Mouse (Mus musculus): Measurements from ENCODE around the gene Olfr630. TPM values are rescaled to one million over a fixed set of nuclear protein-coding genes. Genes with fewer than 3 reads are reported as not detected.
"Not testable (repeated sequence)": the region's sequence is repeated elsewhere in the genome, so short reads cannot be mapped to it uniquely, and the experiment has no call there.

Gene Olfr630
- polyA plus RNA-seq (2014; fragmentation: Nextera tagmentation; extraction: Ambion mirVana): not detected in 2 replicates

DNA sequence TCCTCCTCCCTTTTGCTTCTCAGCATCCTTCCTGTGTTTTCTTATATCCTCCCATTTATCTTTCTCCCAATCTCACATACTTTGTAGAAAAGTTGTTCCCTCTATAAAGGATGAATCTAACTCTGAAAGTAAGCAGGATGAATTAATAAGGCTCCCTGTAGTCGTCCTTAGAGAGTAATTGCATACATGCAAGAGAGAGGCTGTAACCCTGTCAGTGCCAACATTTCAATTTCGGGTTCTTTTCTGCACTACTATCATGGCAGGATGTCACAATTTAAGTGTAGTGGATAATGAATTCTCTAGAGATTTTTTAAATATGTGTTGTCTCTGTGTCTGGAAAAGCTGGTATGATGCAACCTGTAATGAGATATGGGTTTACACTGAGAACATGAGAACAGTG, at the start of gene Olfr630:
Olfr630 (minus strand) TSS at position 101 of the 400 bp plus-strand sequence.
- H3K9ac ChIP-seq (ENCODE audit: low read length): no peak within 1 kb of the TSS
- ATAC-seq (replicated peaks; ENCODE audit: low FRiP score) (no peak), DNase-seq (ENCODE audit: low spot score) (no peak)
- no peaks in the 10 kb centered on the region for H3K36me3 ChIP-seq (ENCODE audit: control insufficient read depth, insufficient read depth, low read length)
- no peak within 1 kb of the TSS for H3K4me2 ChIP-seq (ENCODE audit: low read depth, low read length, severe bottlenecking)
- H3K27me3 ChIP-seq (ENCODE audit: control insufficient read depth, insufficient read depth, low read length): no peaks in the 10 kb centered on the region
- no peak within 1 kb of the TSS for H3K4me3 ChIP-seq (ENCODE audit: low read depth, low read length)
- 58% methylated on average over 2 of the region's 2 CpGs for WGBS
- no peak within 1 kb of the TSS for H3K27ac ChIP-seq (ENCODE audit: low read depth, low read length)
- H3K4me1 ChIP-seq (replicated peaks; ENCODE audit: control insufficient read depth, insufficient read depth, low read length): no peaks in the 10 kb centered on the region
- H3K9me3 ChIP-seq (ENCODE audit: control insufficient read depth, low read length): no peaks in the 10 kb centered on the region

DNA sequence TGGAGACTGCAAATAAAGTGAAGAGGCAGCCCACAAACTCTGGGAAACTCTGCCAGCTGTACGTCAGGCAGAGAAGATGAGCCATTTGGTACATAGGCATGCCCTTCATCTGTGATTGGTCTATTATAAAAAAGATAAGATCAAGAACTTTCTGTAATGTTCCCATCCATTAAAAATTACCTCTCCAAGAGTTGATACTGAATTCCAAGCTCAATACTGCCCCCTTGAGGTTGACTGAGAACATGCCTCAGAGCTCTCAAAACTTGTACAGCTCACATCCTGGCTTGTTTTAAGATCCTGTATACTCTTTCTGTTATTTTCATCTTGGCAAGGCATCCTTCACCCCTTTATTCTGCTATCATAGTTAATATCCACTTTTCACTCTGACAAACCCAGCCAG, 49.7 kb upstream of the Olfr630 start:
- 79% methylated on average over 1 of the region's 1 CpGs for WGBS
- Histone ChIP-seq H3K27ac (ENCODE audit: low read depth, low read length) (no peak overlapping the region), H3K4me1 (replicated peaks; ENCODE audit: control insufficient read depth, insufficient read depth, low read length) (no peaks in the 10 kb centered on the region), H3K36me3 (ENCODE audit: control insufficient read depth, insufficient read depth, low read length) (no peaks in the 10 kb centered on the region), H3K27me3 (ENCODE audit: control insufficient read depth, insufficient read depth, low read length) (no peaks in the 10 kb centered on the region), H3K9ac (ENCODE audit: low read length) (no peak overlapping the region), H3K4me2 (ENCODE audit: low read depth, low read length, severe bottlenecking) (no peak overlapping the region), H3K4me3 (ENCODE audit: low read depth, low read length) (no peak overlapping the region), H3K9me3 (ENCODE audit: control insufficient read depth, low read length) (no peaks in the 10 kb centered on the region)
- no peak; the same call in 1 of the 2 replicates for ATAC-seq (replicated peaks; ENCODE audit: low FRiP score)
- DNase-seq (ENCODE audit: low spot score): no peak

DNA sequence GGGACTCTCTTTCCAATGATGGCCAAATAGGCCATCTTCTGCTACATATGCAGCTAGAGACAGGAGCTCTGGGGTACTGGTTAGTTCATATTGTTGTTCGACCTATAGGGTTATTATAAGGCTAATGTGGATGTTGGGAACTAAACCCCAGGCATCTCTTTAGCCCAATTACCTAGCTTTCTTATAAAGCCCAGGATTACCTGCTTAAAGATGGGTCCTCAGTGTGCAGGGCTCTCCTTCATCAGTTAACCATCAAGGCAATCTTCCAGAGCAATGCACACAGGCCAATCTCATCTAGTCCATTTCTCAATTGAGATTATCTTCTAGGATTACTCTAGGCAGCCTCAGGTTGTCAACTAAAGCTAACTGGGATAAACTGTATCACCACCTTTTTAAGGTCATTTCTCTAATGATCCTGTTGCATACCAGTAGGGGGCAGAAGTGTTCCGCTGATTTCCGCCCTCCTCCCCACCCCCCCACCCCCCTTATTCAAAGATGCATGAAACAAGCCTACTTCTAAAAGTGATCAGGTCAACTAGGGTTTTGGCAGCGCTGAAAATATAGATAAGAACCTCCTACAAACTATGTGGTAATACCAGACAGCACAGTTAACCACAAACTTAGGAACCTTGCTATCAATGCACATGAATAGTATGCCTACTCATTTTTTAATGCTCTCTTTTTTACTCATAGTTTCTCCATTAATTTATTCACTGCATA, 35.7 kb upstream of the Olfr630 start:
- ATAC-seq (replicated peaks; ENCODE audit: low FRiP score) (no peak), DNase-seq (ENCODE audit: low spot score) (no peak)
- Histone ChIP-seq H3K27ac (ENCODE audit: low read depth, low read length) (no peak overlapping the region), H3K4me2 (ENCODE audit: low read depth, low read length, severe bottlenecking) (no peak overlapping the region), H3K36me3 (ENCODE audit: control insufficient read depth, insufficient read depth, low read length) (no peaks in the 10 kb centered on the region), H3K4me1 (replicated peaks; ENCODE audit: control insufficient read depth, insufficient read depth, low read length) (no peaks in the 10 kb centered on the region), H3K9ac (ENCODE audit: low read length) (no peak overlapping the region), H3K27me3 (ENCODE audit: control insufficient read depth, insufficient read depth, low read length) (no peaks in the 10 kb centered on the region), H3K4me3 (ENCODE audit: low read depth, low read length) (no peak overlapping the region), H3K9me3 (ENCODE audit: control insufficient read depth, low read length) (no peaks in the 10 kb centered on the region)
- 31% methylated on average over 4 of the region's 4 CpGs for WGBS

DNA sequence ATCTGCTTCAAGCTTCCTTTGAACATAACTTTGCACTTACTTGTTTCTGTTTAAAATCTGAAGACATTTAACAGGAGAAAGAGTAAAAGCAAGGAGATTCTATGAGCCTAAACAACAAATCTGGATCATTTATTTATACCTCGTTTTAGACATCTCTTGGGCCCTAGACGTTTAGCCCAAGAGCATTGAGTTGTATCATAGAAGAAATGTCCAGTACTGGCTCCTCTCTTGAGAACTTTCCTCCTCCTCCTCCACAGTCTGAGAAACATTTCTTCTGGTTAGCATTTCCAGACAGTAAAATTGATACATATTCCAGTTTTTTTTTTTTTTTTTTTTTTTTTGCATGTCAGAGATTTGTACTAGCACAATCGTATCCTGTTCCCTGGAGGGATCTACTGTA, 34.6 kb upstream of the Olfr630 start, which contains the start of gene Olfr67:
Olfr67 (minus strand) TSS at position 101 of the 400 bp plus-strand sequence.
- 80% methylated on average over 3 of the region's 3 CpGs for WGBS
- Histone ChIP-seq H3K4me1 (replicated peaks; ENCODE audit: control insufficient read depth, insufficient read depth, low read length) (no peaks in the 10 kb centered on the region), H3K4me2 (ENCODE audit: low read depth, low read length, severe bottlenecking) (no peak within 1 kb of the TSS), H3K27me3 (ENCODE audit: control insufficient read depth, insufficient read depth, low read length) (no peaks in the 10 kb centered on the region), H3K9me3 (ENCODE audit: control insufficient read depth, low read length) (no peaks in the 10 kb centered on the region), H3K27ac (ENCODE audit: low read depth, low read length) (no peak within 1 kb of the TSS), H3K4me3 (ENCODE audit: low read depth, low read length) (no peak within 1 kb of the TSS), H3K9ac (ENCODE audit: low read length) (no peak within 1 kb of the TSS), H3K36me3 (ENCODE audit: control insufficient read depth, insufficient read depth, low read length) (no peaks in the 10 kb centered on the region)
- no peak for ATAC-seq (replicated peaks; ENCODE audit: low FRiP score)
- no peak for DNase-seq (ENCODE audit: low spot score)

DNA sequence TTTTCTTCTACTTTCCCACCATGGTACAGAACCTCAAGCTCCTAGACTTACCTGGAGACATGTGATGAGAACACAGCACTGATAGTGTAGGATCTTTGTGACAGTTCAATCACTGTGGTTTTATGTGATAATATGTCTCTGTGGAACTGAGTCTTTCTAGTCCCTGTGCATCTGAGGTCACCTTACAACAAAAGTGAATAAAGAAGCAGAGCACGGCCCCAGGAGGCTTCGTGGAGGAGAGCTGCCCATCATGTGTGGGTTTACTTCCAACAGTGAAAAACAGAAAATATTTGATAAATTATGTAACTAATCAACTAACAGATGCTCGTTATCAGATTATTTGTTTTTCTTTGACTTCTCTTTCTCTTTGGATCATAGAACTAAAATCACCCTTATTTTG, 22.5 kb upstream of the Olfr630 start, which contains the start of gene Olfr68:
Olfr68 (minus strand) TSS at position 101 of the 400 bp plus-strand sequence.
- Histone ChIP-seq H3K36me3 (ENCODE audit: control insufficient read depth, insufficient read depth, low read length) (no peaks in the 10 kb centered on the region), H3K27me3 (ENCODE audit: control insufficient read depth, insufficient read depth, low read length) (no peaks in the 10 kb centered on the region), H3K4me3 (ENCODE audit: low read depth, low read length) (no peak within 1 kb of the TSS), H3K27ac (ENCODE audit: low read depth, low read length) (no peak within 1 kb of the TSS), H3K9me3 (ENCODE audit: control insufficient read depth, low read length) (no peaks in the 10 kb centered on the region), H3K4me1 (replicated peaks; ENCODE audit: control insufficient read depth, insufficient read depth, low read length) (no peaks in the 10 kb centered on the region), H3K4me2 (ENCODE audit: low read depth, low read length, severe bottlenecking) (no peak within 1 kb of the TSS), H3K9ac (ENCODE audit: low read length) (no peak within 1 kb of the TSS)
- no peak for ATAC-seq (replicated peaks; ENCODE audit: low FRiP score)
- DNase-seq (ENCODE audit: low spot score): no peak
- 80% methylated on average over 3 of the region's 3 CpGs for WGBS

DNA sequence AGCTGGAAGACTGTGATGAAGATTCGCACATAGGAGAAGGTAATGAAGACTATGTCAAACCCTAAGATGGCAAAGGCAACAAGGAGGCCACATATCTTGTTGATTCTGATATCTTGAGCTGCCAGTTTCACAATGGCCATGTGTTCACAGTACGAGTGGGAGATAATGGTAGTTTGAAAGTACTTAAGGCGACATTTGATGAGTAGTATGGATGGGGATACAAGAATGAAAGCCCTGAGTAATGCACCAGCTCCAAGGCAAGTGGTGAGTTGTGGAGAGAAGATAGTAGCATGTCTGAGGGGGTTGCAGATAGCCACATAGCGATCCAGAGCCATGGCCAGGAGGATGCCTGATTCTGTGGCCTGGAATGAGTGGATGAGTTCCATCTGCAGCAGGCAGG, 20.5 kb upstream of the Olfr630 start:
- H3K27ac ChIP-seq (ENCODE audit: low read depth, low read length); H3K4me2 ChIP-seq (ENCODE audit: low read depth, low read length, severe bottlenecking); H3K4me1 ChIP-seq (replicated peaks; ENCODE audit: control insufficient read depth, insufficient read depth, low read length); H3K9me3 ChIP-seq (ENCODE audit: control insufficient read depth, low read length); ATAC-seq (replicated peaks; ENCODE audit: low FRiP score); H3K36me3 ChIP-seq (ENCODE audit: control insufficient read depth, insufficient read depth, low read length); DNase-seq (ENCODE audit: low spot score); H3K27me3 ChIP-seq (ENCODE audit: control insufficient read depth, insufficient read depth, low read length); H3K4me3 ChIP-seq (ENCODE audit: low read depth, low read length); H3K9ac ChIP-seq (ENCODE audit: low read length): not testable (repeated sequence)
- WGBS: 84% methylated on average over 4 of the region's 4 CpGs

DNA sequence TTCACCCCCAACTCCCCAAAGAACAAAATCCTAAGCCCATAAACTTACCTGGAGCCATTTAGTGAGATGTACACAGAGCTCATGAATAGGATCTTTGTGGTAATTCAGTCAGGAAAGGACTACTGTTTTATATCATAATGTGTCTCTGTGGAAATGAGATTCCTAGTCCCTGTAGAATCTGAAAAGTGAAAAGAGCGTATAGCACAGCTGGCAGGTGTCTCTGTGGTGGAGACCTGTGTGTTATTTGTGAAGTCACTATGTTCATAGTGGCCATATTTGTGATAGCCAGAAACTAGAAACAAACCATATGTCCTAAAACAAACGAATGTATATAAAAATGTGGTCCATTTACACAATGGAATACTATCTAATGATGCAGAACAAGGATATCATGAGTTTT, 14.4 kb upstream of the Olfr630 start, which contains the start of gene Olfr69:
Olfr69 (minus strand) TSS at position 101 of the 400 bp plus-strand sequence.
- ATAC-seq (replicated peaks; ENCODE audit: low FRiP score): no peak
- DNase-seq (ENCODE audit: low spot score): no peak
- Histone ChIP-seq H3K9ac (ENCODE audit: low read length) (no peak within 1 kb of the TSS), H3K27ac (ENCODE audit: low read depth, low read length) (no peak within 1 kb of the TSS), H3K9me3 (ENCODE audit: control insufficient read depth, low read length) (no peaks in the 10 kb centered on the region), H3K4me2 (ENCODE audit: low read depth, low read length, severe bottlenecking) (no peak within 1 kb of the TSS), H3K27me3 (ENCODE audit: control insufficient read depth, insufficient read depth, low read length) (no peaks in the 10 kb centered on the region), H3K36me3 (ENCODE audit: control insufficient read depth, insufficient read depth, low read length) (no peaks in the 10 kb centered on the region), H3K4me3 (ENCODE audit: low read depth, low read length) (no peak within 1 kb of the TSS), H3K4me1 (replicated peaks; ENCODE audit: control insufficient read depth, insufficient read depth, low read length) (no peaks in the 10 kb centered on the region)
- WGBS: 92% methylated on average over 2 of the region's 2 CpGs

DNA sequence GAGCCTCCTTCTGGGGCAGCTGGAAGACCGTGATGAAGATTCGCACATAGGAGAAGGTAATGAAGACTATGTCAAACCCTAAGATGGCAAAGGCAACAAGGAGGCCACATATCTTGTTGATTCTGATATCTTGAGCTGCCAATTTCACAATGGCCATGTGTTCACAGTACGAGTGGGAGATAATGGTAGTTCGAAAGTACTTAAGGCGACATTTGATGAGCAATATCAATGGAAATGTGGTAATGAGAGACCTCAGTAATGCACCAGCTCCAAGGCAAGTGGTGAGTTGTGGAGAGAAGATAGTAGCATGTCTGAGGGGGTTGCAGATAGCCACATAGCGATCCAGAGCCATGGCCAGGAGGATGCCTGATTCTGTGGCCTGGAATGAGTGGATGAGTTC, 10.6 kb upstream of the Olfr630 start:
- H3K4me2 ChIP-seq (ENCODE audit: low read depth, low read length, severe bottlenecking); H3K9me3 ChIP-seq (ENCODE audit: control insufficient read depth, low read length); H3K9ac ChIP-seq (ENCODE audit: low read length); ATAC-seq (replicated peaks; ENCODE audit: low FRiP score); H3K4me3 ChIP-seq (ENCODE audit: low read depth, low read length); H3K27me3 ChIP-seq (ENCODE audit: control insufficient read depth, insufficient read depth, low read length); DNase-seq (ENCODE audit: low spot score); H3K27ac ChIP-seq (ENCODE audit: low read depth, low read length); H3K36me3 ChIP-seq (ENCODE audit: control insufficient read depth, insufficient read depth, low read length); H3K4me1 ChIP-seq (replicated peaks; ENCODE audit: control insufficient read depth, insufficient read depth, low read length): not testable (repeated sequence)
- 85% methylated on average over 6 of the region's 6 CpGs for WGBS

DNA sequence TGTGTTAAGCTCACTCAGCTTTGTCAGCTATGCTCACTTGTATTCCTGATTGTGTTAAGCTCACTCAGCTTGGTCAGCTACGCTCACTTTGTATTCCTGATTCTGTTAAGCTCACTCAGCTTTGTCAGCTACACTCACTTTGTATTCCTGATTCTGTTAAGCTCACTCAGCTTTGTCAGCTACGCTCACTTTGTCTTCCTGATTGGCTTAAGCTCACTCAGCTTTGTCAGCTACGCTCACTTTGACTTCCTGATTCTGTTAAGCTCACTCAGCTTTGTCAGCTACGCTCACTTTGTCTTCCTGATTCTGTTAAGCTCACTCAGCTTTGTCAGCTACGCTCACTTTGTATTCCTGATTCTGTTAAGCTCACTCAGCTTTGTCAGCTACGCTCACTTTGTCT, 5.1 kb upstream of the Olfr630 start:
- not testable (repeated sequence) for H3K27ac ChIP-seq (ENCODE audit: low read depth, low read length); H3K4me2 ChIP-seq (ENCODE audit: low read depth, low read length, severe bottlenecking); DNase-seq (ENCODE audit: low spot score); H3K9ac ChIP-seq (ENCODE audit: low read length); ATAC-seq (replicated peaks; ENCODE audit: low FRiP score); H3K4me1 ChIP-seq (replicated peaks; ENCODE audit: control insufficient read depth, insufficient read depth, low read length); H3K4me3 ChIP-seq (ENCODE audit: low read depth, low read length); H3K36me3 ChIP-seq (ENCODE audit: control insufficient read depth, insufficient read depth, low read length); H3K9me3 ChIP-seq (ENCODE audit: control insufficient read depth, low read length); H3K27me3 ChIP-seq (ENCODE audit: control insufficient read depth, insufficient read depth, low read length)
- 79% methylated on average over 6 of the region's 6 CpGs for WGBS
